Mouse (Mus musculus) urinary bladder, postnatal 4 days (tissue): Measurements from ENCODE around the gene Ccdc12.
A peak's percentile ranks its signal among the peaks of the same experiment; 100 is the strongest.

Experiments used
- DNase-seq, 2 experiments: peaks; one replicate each; pipeline ENCODE4 v3.0.0; 2021 to 2022; ENCODE audit warnings: low spot score in 2 of 2

Gene Ccdc12

DNA sequence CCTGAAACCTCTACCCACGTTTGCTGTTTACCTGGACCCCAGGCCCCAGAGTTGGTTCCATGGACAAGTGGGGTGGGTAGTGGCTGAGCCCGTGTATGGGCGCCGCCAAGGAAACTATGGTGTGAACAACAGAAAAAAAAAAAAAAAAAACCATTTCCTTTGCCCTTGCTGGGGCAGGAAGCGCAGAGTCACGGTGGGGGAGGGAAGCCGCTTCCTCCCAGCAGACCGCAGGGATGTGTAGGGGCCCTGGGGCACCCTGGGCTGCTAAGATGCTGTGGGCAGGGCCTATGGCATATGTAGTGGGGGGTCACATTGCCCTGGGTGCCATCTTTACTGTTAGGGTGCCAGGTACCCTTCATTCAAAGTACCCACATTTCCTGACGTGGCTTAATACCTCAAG, 11.1 kb upstream of the Ccdc12 start:
- DNase-seq = no peak

DNA sequence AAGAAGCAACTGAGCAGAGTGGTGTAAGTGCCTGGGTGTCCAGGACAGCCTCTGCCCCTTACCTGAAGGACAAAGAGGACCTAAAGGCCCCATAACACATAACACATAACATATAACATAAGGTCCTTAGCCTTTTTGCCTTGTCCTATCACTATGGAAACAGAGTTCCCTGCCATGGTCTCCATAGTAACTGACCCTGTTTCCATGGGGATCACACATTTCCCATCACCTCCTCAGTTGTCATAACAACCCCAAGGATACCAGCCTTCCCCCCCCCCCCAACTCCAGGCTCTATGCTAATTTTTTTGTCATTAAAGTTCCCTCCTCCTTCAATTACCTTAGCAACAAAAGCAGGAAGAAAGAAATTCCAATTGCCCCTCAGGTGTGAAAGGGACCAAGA, 6.5 kb upstream of the Ccdc12 start:
- DNase-seq = no peak

DNA sequence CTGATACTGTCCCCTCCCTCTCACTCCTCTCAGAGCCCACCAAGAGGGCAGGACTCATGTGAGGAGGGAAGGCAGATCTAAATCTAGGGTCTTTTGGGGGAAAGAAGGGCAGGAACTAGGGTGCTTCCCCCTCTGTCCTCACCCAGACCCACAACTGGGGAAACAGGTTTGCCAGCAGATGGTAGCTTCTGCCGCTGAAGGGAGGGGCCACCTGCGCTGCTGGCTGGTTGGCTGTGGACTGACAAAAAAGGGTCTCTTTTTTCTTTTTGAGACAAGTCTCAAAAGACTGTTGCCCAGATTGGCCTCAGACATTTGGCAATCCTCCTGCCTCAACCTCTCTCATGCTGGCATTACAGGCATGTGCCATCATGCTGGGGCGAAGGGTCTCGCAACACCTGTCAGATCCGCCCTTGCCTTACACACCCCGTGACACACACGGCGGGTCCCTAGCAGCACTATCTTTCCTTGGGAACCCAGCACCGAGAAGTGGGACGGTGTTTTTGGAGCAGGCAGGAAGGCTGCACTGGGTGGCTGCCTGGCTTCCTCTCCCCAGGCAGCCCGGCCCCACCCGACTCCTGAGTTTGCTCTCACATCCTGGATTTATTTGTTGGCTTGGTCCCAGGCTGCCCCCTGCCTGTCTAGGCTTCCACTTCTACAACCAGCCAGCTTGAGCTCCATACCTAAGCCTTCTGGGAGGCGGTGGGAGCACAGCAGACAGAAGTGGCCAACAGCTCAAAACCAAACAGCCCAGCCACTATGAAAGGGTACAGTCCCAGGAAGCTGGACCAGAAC, 4.2 kb upstream of the Ccdc12 start:
- DNase-seq = no peak

DNA sequence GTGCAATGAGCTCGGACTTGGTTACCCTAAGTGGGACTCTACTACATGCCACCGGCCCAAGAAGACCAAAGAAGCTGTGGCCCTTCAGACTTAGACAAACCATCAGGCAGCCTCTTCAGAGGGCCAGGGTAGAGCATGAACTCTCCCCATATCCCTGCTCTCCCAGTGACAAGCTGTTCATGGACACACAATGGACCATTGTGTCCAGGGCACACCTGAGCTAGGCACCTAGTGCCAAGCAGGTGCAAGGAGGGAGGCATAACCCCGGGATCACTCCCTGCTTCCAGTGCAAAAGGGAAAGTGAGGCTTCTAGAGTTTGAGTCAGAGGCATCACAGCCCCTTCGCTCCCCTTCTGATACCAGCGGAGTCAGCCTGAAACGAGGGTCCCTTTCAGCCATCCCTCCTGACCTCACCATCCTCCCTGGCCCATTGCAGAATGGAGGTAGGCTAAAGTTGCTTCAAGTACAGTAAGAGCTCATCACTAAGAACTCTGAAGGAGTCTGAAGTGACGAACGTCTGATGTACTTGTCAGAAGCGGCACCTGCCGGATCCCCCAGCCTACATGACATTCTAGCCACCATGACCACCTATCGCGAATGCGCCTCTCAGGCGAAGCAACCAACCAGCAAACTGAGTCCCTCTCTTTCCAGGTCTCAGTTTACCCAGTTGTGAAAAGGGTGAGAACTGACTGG, 3.2 kb upstream of the Ccdc12 start:
- no peak for DNase-seq

DNA sequence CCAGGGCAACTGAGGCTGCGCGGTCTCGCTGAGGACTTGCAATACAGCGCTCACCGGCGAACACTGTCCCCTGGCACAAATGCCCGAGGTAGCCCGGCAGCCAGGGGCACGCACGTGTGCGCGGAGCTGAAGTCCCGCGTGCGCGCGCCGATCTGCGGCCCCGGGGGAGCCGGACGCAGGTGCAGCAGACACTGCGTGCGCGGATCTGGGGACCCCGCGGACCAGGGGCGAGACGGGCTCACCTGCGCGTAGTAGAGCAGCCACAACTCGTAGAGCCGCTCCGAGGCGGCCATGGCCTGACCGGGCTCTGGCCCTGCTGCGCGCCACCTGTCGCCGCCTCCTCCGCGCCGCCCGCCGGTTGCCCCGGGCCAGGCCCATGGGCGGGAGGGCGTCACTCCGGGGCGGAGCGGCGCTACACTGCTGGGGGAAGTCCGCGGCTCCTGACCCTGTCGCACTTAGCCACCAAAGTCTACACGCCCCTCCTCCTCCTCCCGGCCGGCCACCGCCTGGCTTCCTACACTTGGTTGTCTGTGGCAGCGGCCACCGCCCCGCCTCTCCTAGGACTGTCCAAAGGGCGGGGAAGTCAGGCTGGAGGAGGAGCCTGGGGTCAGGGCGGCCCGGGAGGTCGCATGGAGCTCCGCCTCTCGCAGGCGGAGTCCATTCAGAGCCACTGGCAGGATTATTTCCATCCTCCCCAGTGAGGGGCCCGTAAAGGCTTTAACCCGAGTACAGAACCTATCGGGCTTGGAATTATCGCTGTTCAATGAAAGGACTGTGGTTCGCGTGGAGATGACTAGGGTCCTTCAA, 2.4 kb upstream of the Ccdc12 start, which contains the start of gene Nbeal2:
Gene Nbeal2, minus strand, starts transcription at position 507 of the 807 bp plus-strand sequence.
- DNase-seq = peak; percentile 89 to 91

DNA sequence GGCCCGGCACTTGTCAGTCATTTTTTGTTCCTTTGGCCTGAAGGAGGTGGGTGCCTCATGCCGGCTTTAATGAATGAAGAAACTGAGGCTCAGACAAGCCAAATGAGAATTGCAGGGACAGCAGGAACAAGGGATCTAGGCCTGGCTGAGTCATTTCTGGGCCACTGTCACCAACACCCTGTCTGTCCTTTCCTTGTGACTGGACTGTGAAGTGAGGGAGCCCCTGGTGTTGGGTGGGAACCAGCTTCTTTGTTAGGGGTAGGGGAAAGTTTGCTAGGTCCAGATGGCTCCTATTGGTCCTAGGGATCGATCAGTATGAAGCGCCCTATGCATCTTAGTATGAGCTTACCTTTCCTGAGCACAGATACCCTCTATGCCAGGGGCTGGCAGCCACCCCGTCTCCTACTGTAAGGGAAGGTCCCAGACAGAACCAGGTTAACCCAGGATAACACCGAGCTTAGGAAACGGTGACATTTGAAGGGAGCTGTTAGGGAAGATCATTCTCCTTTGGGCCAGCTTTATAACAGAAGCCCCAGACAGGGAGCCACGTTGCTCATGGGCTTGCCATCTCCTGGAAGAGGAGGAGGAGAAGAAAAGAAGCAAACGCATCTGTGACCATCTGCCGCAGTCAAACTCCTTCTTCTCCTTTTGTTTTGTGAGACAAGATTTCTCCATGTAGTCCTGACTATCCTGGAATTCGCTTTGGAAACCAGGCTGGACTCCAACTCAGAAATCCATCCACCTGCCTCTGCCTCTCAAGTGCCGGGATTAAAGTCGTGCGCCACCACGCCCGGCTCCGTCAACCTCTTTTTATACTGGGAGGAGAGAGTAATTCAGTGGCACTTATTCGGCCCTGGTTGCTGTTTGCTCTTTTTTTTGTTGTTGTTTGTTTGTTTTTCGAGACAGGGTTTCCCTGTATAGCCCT, 1.3 kb upstream of the Ccdc12 start:
- no peak for DNase-seq

DNA sequence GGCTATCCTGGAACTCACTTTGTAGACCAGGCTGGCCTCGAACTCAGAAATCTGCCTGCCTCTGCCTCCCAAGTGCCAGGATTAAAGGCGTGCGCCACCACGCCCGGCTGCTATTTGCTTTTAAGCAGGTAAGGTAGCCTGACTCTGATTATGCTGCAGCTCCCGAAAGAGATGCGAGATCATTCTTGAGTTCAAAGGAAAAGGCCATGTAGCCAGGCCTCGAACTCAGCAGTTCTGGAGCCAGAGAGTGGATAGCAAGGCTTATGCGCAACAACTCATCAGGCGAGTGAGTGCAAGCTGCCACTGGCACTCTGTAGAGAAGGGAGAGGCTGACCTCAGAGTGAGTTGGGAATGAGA, 674 bp upstream of the Ccdc12 start:
- no peak for DNase-seq

DNA sequence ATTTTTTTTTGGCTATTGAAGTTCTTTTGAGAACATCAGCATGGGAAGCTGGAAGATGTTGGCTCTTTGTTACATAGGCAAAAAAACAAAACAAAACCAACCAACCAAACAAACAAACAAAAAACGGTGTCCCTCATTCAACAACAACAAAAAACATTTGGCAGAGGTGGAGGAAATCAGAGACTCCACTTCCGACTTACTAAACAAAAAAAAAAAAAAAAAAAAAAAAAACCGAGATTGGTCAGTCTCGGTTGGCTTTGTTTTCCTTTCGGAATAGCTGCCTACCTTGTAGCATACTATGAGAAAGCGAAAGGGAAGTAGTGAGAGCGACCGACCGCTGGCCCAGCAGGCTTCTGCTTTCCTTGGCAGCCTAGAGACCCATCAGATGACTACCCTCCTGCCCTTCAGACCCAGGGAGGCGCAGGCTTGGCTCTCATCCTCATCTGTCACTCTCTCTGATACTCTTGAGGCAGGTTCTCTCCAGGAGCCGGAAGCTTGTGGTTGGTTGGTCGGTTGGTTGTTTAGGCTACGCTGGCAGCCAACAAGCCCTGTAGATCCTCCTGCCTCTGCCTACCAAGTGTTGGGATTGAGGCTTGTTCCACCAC, 1.3 kb downstream of the Ccdc12 start:
- no peak for DNase-seq

DNA sequence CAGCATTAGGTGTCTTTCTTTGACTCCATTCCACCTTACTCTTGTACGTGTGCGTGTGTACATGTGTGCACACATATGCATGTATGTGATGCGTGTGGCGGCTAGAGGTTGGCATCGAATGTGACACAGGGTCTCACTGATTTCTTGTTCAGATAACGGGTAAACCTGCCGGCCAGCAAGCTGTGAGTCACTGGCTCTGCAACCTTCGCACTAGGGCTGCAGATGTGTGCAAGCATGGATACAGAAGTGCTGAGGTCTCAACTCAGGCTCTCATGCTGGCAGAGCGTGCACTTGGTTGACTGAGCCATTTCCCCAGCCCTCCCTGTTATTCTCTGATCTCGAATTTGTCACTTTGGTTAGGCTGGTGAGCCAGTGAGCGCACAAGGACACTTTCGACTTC, 3.2 kb downstream of the Ccdc12 start:
- DNase-seq = no peak

DNA sequence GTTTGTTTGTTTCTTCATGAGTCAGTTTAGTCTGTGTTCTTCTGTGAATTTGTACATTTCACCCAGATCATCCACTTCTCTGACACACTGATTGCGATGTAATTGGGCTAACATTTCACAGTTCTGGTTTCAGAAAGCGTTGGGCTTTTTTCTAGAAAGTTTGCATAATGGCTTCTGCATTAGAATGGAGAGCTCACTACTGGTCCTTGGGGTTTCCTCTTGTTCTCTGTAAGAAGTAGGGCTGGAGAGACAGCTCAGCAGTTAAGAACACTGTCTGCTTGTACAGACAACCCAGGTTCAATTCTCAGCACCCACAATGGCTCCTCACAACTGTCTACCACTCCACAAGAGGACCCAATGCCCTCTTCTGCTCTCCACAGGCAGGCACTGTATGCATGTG, 3.9 kb downstream of the Ccdc12 start:
- DNase-seq = no peak

DNA sequence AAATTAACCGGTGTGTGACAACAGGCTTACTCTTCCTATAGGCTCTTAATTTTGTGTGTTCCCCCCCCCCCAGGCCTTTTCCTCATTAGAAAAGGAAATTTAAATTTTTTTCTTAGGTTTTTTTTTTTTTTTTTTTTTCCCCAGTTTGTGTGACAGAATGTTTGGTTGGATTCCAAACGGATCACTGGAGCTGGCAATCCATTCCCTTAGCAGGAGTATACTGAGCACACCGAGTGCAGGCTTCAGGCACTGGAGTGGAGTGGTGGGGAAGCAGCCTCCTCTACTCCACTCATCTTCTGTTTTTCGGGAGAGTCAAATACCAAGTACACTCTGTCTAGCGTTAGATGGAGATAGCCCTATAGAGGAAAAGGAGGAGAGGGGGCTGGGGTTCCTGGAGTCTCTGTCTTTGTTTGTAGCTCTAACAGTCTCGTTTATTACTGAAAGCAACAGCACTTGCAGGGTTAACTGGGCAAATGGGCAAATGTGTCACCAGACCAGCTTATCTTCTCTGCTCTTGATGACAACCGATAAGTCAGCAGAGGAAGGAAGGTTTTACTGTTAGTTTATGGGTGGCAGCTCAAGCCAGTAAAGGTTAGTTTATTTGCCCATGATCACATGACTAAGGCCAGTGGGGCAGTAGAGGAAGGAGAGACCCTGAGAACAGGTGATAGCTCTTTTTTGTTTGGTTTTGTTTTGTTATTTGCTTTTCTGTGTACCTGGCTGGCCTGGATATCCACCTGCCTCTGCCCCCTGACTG, 4.7 kb downstream of the Ccdc12 start:
- DNase-seq = no peak

DNA sequence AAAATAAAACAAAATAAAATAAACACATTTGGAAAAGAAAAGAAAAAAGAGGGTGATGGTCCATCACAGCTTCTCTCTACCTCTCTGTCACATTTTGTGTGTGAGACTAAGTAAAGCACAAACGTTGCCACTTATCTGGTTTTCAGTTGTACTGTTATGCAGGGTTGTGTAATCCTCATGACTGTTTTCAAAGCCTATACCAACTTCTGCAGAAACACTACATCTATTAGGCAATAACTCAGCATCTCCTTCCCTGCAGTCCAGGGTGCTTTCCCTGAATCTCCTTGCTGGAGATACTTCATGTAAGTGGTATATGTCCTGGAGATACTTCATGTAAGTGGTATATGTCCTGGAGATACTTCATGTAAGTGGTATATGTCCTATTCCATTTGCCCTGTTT, 6.5 kb downstream of the Ccdc12 start:
- no peak for DNase-seq

DNA sequence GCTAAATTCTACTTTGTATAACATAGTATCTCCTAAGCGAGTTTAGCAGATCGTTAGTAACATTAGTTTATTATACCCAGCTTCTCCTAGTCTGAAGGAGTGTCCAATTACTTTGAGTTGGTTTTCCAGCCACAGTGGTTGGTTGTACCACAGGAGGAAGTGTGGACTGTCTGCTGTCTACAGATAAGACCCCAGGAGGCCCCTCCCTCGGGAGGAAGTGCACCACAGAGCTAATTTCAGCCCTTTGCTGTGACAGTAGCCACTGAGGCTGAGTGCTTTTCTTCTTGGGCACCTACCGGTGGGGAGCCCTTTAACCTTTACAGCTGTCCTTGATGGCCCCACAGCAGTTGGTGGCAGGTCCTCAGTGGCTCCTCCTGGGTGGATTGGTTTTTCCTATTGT, 9.6 kb downstream of the Ccdc12 start:
- DNase-seq = no peak

DNA sequence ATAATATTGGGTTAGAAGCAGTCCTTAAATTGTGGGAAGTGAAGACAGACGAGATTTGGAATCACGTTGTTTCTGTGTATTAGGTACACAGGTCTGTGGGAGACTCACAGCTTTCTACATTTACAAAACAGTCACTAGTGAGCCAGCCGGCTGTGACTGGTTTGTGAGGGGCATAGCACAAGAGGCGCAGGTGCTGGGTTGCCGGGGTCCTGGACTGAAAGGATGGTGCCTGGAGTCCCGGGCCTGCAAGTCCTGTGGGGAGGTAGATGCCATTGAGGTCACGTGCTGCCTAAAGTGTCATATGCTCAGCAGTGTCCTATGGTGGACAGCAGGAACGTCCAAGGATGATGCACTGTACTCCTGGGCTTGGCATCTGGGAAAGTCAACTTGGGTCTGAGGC, 10.1 kb downstream of the Ccdc12 start:
- no peak for DNase-seq

DNA sequence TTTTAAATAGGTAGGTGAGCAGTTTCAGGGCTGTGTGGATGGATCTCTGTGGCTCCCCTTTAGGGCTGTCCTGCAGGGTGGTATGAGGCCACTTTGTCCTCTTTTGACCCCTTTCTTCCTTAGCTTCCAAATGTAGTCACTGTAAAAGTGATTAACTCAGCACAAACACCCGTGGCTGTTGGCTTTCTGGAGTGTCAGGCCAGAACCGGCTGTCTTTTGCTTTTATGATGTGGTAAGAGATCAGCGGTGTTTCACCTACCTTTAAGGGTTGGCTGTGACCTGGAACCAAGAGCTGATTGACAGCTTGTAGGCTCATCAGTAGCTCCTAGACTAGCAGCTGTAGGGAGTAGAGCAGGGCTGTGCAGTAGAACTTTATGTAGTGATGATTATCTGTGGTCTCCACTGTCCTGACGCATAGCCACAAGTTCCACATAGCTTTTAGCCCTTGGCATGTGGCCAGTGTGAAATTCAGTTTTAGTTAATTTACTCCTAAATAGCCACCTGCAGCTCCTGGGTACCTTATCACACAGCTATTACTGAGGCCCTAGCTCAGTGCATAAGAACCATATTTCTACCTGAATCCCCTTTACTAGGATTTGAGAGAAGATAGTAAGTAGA, 11.0 kb downstream of the Ccdc12 start:
- DNase-seq = no peak

DNA sequence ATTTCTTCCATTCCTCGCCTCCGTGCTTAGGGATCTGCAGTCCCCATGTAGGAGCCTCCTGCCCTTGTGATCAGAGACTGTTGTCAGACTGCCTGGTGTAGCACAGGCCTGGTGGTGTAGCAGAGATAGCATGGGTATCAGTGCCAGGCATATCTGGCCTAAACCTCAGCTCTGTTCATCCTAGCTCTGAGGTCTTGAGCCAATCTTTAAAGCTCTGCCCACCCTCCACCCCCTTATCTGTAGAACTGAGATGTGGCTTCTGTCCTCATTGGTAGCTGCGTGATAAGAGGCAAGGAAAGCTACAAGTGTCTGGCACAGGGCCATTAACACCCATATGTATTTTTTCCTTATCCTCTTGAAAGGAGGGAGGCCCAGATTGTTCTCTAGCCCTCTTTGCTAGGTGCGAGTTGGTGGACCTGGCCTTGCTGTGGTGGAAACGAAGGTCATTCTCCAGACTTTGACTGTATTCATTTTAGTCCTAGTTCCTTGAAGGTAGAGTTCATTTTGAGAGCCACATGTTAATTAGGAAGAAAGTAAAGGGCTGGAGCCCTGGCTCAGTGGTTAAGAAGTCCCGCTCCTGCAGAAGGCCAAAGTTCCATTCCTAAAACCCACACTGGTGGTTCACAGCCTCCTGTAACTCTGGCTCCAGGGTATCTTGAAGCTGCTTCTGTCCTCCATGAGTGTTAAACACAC, 12.4 kb downstream of the Ccdc12 start:
- no peak for DNase-seq

DNA sequence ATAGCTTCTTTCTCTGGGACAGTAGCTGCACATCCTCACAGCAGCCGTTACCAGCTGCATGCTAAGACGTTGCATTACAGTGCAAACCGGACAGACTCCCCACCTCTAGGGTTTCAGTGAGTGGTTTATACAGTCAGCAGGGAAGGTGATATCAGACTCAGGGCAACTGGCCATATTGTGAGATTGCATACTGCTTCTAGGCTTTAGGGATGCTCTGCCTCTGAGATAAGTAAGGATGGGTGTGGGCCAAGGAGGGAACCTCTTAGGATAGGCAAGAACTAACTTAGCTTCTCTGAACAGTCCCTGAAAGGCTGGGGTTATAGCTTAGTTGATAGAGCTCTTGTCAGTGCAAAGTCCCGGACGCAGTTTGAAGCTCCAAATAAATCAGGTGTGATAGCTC, 13.5 kb downstream of the Ccdc12 start:
- no peak for DNase-seq

DNA sequence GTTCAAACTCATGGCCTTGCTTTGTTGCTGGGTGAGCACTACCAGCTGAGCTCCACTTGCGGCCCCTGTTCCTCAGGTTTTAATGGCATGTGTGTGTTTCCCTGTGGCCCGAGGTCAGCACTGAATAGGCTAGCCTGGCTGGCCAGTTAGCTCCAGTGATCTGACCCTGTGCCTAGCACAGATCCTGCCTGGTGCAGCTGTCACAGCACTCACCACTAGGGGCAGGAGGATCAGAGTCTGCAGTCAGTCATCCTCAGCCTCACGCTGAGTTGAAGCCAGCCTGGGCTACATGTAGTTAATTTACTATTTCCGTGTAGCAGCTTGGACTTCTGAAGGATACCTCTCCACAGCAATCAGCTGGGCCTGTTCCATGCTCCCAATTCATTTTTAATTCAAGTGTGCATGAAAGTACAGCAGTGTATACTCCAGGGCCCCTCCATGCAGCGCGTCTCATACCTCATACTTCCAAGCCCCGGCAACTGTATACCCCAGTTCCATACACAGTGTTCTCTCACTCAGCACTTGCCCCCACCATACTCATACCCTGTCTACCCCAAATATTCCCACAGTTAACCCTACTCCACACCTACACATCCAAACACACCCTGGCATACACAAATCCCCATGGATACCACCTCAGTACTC, 16.3 kb downstream of the Ccdc12 start:
- no peak for DNase-seq
